Mouse (Mus musculus) MEL (cell line): ENCODE results near the gene Fkbp9. TPM values are rescaled to one million over a fixed set of nuclear protein-coding genes. Genes with fewer than 3 reads are reported as not detected.

Experiments
- DNase-seq: peaks from one replicate; pipeline ENCODE4 v3.0.0; 2011; ENCODE audit warnings: low read depth, low spot score
- H3K27ac ChIP-seq: 2 replicates; pipeline ENCODE4 v1.5.1; 2012; ENCODE audit warnings: low read depth, mild to moderate bottlenecking, control low read depth, low read length, moderate library complexity; ENCODE audit not compliant: control insufficient read depth
- H3K27me3 ChIP-seq, 2 experiments: fragments of 150-350 bp in 1 of 2; sonication (generic) in 1 of 2; 2 replicates each; pipeline ENCODE4 v1.6.1; 2012; ENCODE audit warnings: low read length in 2 of 2, mild to moderate bottlenecking in 2 of 2, improper control_type of control experiment in 1 of 2, moderate library complexity in 1 of 2; ENCODE audit not compliant: insufficient read depth in 2 of 2, control insufficient read depth in 1 of 2
- H3K36me3 ChIP-seq, 2 experiments: 2 replicates each; pipeline ENCODE4 v1.6.1; 2012 to 2014; ENCODE audit warnings: low read length in 2 of 2, improper control_type of control experiment in 1 of 2, inconsistent platforms in 1 of 2, mild to moderate bottlenecking in 1 of 2; ENCODE audit not compliant: insufficient read depth in 2 of 2, control insufficient read depth in 1 of 2
- H3K4me1 ChIP-seq, 2 experiments: fragments of 150-350 bp in 1 of 2; sonication (generic) in 1 of 2; 2 replicates each; pipeline ENCODE4 v1.6.1; 2012; ENCODE audit warnings: low read length in 2 of 2, improper control_type of control experiment in 1 of 2, mild to moderate bottlenecking in 1 of 2; ENCODE audit not compliant: insufficient read depth in 2 of 2, control insufficient read depth in 1 of 2
- H3K4me3 ChIP-seq, 2 experiments: fragments of 150-350 bp in 1 of 2; sonication (generic) in 1 of 2; 2 replicates each; pipeline ENCODE4 v1.5.1; 2012; ENCODE audit warnings: low read depth in 2 of 2, low read length in 2 of 2, mild to moderate bottlenecking in 2 of 2, moderate library complexity in 2 of 2, control low read depth in 1 of 2, improper control_type of control experiment in 1 of 2; ENCODE audit not compliant: control insufficient read depth in 1 of 2, insufficient read depth in 1 of 2
- H3K79me2 ChIP-seq: 2 replicates; pipeline ENCODE4 v1.6.1; 2012; ENCODE audit warnings: mild to moderate bottlenecking, low read length, moderate library complexity; ENCODE audit not compliant: control insufficient read depth, poor library complexity, insufficient read depth
- H3K9ac ChIP-seq: 2 replicates; pipeline ENCODE4 v1.6.1; 2012; ENCODE audit warnings: low read depth, mild to moderate bottlenecking, control low read depth, low read length, moderate library complexity; ENCODE audit not compliant: control insufficient read depth, poor library complexity, severe bottlenecking
- H3K9me3 ChIP-seq: fragments of 150-350 bp; sonication (generic); replicated peaks from 2 replicates; pipeline ENCODE4 v1.6.1; 2012; ENCODE audit warnings: mild to moderate bottlenecking, low read length, improper control_type of control experiment, moderate library complexity; ENCODE audit not compliant: insufficient read depth
- BHLHE40 ChIP-seq: IDR thresholded peaks from 2 replicates; pipeline ENCODE4 v1.6.1; 2012; ENCODE audit warnings: low read depth, mild to moderate bottlenecking, inconsistent platforms, low read length, improper control_type of control experiment, borderline replicate concordance
- CHD2 ChIP-seq: IDR thresholded peaks from 2 replicates; pipeline ENCODE4 v1.6.1; 2011; ENCODE audit warnings: low read length, improper control_type of control experiment
- E2F4 ChIP-seq: IDR thresholded peaks from 2 replicates; pipeline ENCODE4 v1.6.1; 2011; ENCODE audit warnings: low read depth, low read length, improper control_type of control experiment, borderline replicate concordance
- EP300 ChIP-seq, 2 experiments: IDR thresholded peaks; 2 replicates each; pipeline ENCODE4 v1.6.1; 2011; ENCODE audit warnings: improper control_type of control experiment in 2 of 2, low read length in 2 of 2, low read depth in 1 of 2, mild to moderate bottlenecking in 1 of 2
- GABPA ChIP-seq: IDR thresholded peaks from 2 replicates; pipeline ENCODE4 v1.6.1; 2012; ENCODE audit warnings: low read depth, mild to moderate bottlenecking, inconsistent platforms, low read length, improper control_type of control experiment, moderate library complexity
- GATA1 ChIP-seq: IDR thresholded peaks from 2 replicates; pipeline ENCODE4 v1.6.1; 2011; ENCODE audit warnings: low read depth, low read length, improper control_type of control experiment
- KAT2A ChIP-seq: conservative IDR thresholded peaks from 2 replicates; pipeline ENCODE4 v1.6.1; 2012; ENCODE audit warnings: low read depth, low read length, improper control_type of control experiment, inconsistent platforms
- MAFK ChIP-seq: IDR thresholded peaks from 2 replicates; pipeline ENCODE4 v1.6.1; 2011; ENCODE audit warnings: low read depth, mild to moderate bottlenecking, low read length, improper control_type of control experiment, borderline replicate concordance
- MAZ ChIP-seq: IDR thresholded peaks from 2 replicates; pipeline ENCODE4 v1.6.1; 2012; ENCODE audit warnings: low read depth, mild to moderate bottlenecking, inconsistent platforms, low read length, improper control_type of control experiment
- MYB ChIP-seq: IDR thresholded peaks from 2 replicates; pipeline ENCODE4 v1.6.1; 2011; ENCODE audit warnings: mild to moderate bottlenecking, low read depth, low read length, improper control_type of control experiment
- NELFE ChIP-seq: IDR thresholded peaks from 2 replicates; pipeline ENCODE4 v1.6.1; 2011; ENCODE audit warnings: low read depth, low read length, improper control_type of control experiment
- POLR2A ChIP-seq, 2 experiments: IDR thresholded peaks; 2 replicates each; pipeline ENCODE4 v1.6.1; 2011 to 2012; ENCODE audit warnings: low read length in 2 of 2, mild to moderate bottlenecking in 2 of 2, control low read depth in 1 of 2, improper control_type of control experiment in 1 of 2, low read depth in 1 of 2, moderate library complexity in 1 of 2; ENCODE audit not compliant: control insufficient read depth in 1 of 2, insufficient read depth in 1 of 2, poor library complexity in 1 of 2
- POLR2AphosphoS5 ChIP-seq: IDR thresholded peaks from 2 replicates; pipeline ENCODE4 v1.6.1; 2012; ENCODE audit warnings: low read depth, borderline replicate concordance, mild to moderate bottlenecking, inconsistent platforms, low read length, moderate library complexity, mixed read lengths
- RAD21 ChIP-seq: IDR thresholded peaks from 2 replicates; pipeline ENCODE4 v1.6.1; 2011; ENCODE audit warnings: mild to moderate bottlenecking, low read depth, low read length, improper control_type of control experiment
- TAL1 ChIP-seq: IDR thresholded peaks from 2 replicates; pipeline ENCODE4 v1.6.1; 2012; ENCODE audit warnings: mild to moderate bottlenecking, inconsistent platforms, low read length, moderate library complexity, mixed read lengths
- TBP ChIP-seq: IDR thresholded peaks from 2 replicates; pipeline ENCODE4 v1.8.0; 2011; ENCODE audit warnings: low read depth, low read length, improper control_type of control experiment
- UBTF ChIP-seq: IDR thresholded peaks from 2 replicates; pipeline ENCODE4 v1.6.1; 2012; ENCODE audit warnings: low read depth, mild to moderate bottlenecking, inconsistent platforms, low read length, improper control_type of control experiment, moderate library complexity, borderline replicate concordance; ENCODE audit not compliant: insufficient read depth
- USF1 ChIP-seq: IDR thresholded peaks from 2 replicates; pipeline ENCODE4 v1.6.1; 2014; ENCODE audit warnings: low read depth, mild to moderate bottlenecking, inconsistent platforms, low read length, improper control_type of control experiment, moderate library complexity
- ZC3H11A ChIP-seq: IDR thresholded peaks from 2 replicates; pipeline ENCODE4 v1.6.1; 2012; ENCODE audit warnings: low read depth, mild to moderate bottlenecking, inconsistent platforms, low read length, improper control_type of control experiment
- polyA plus RNA-seq, 2 experiments: library from polyadenylated mRNA; stranded (reverse) in 1 of 2; unstranded in 1 of 2; fragments of >175 nt in 1 of 2; fragments of >200 nt in 1 of 2; gene quantifications; 2 replicates each; pipeline versions ENCODE4 v1.2.1 to v1.2.4; 2012; ENCODE audit warnings: low replicate concordance in 2 of 2, low read depth in 1 of 2; ENCODE audit not compliant: insufficient read length in 2 of 2, insufficient read depth in 1 of 2, missing spikeins in 1 of 2
- total RNA-seq: library from RNA; depleted of rRNA; stranded (reverse); fragments of 300-350 nt; gene quantifications from 2 replicates; pipeline ENCODE4 v1.2.3, GENCODE M21; 2012

Fkbp9 gene
- total and polyA plus RNA-seq, 3 experiments, result 3.0 to 19.5 TPM; not detected in 1

DNA sequence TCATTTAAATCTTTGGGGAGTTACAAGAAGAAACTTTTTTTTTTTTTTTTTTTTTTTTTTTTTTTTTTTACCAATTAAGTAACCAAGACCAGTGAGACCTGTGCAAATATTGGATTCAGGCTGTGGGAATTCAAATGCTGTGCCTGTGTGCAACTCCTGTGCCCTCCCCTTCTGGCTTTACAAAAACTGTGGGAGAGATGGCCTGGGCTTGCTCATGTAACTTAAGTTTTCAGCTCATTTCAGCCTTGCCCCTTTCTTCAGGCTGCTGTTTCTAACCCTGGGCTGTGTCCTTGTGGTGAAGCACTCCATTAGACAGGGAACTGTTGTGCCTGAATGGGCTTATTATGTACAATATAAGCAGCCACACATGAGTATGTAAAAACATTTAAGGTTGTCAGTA, 971 bp downstream of the Fkbp9 start:
- H3K9me3 ChIP-seq, result no peaks in the 10 kb centered on the region
- TF ChIP-seq E2F4 (no peak), POLR2AphosphoS5 (no peak), MAZ (no peak), EP300 (IDR thresholded peaks at IDR 0.05; ENCODE audit: low read depth in 1 of 2, low read length in 2 of 2) (no peak), CHD2 (no peak), GATA1 (no peak), BHLHE40 (no peak), MYB (no peak), KAT2A (no peak), NELFE (no peak), POLR2A (IDR thresholded peaks at IDR 0.05; ENCODE audit: control insufficient read depth in 1 of 2, insufficient read depth in 1 of 2, low read depth in 1 of 2, low read length in 2 of 2, poor library complexity in 1 of 2) (no peak), RAD21 (no peak), MAFK (no peak), USF1 (no peak), UBTF (no peak), GABPA (no peak), TAL1 (no peak), TBP (no peak), ZC3H11A (no peak)
- H3K4me3 ChIP-seq, result 0 out of 4 replicates have a peak overlapping the region, but pooled peaks of 1 of the 2 experiments have one; percentile 11
- no peak for DNase-seq
- no peaks in the 10 kb centered on the region for H3K79me2 ChIP-seq
- no peaks in the 10 kb centered on the region for H3K4me1 ChIP-seq
- no peak overlapping the region for H3K9ac ChIP-seq
- no peak overlapping the region for H3K27ac ChIP-seq
- H3K36me3 ChIP-seq, result no peaks in the 10 kb centered on the region
- peaks cover 0 to 10% of the 10 kb centered on the region in 2 experiments; a peak in 3 of 4 replicates for H3K27me3 ChIP-seq

- Histone ChIP-seq H3K36me3 (no peaks in the 10 kb centered on the region), H3K4me3 (no peak overlapping the region), H3K27ac (no peak overlapping the region), H3K27me3 (peaks cover 0 to 10% of the 10 kb centered on the region in 2 experiments; a peak in 3 of 4 replicates), H3K4me1 (no peaks in the 10 kb centered on the region), H3K9ac (no peak overlapping the region), H3K79me2 (no peaks in the 10 kb centered on the region), H3K9me3 (no peaks in the 10 kb centered on the region)
- DNase-seq, result no peak
- TF ChIP-seq MAFK, result no peak
These were observed 2.9 kb downstream of the Fkbp9 start for GRCm38 (mm10) chr6:56834769-56835168.
